Mouse (Mus musculus) embryonic fibroblast, embryonic 13.5 days (primary cell): ENCODE measurements around the gene Ces2g.

Experiments used
- CTCF ChIP-seq: IDR thresholded peaks from 2 replicates; pipeline ENCODE4 v1.5.1; 2011; ENCODE audit warnings: mild to moderate bottlenecking, control low read depth, low read length, moderate library complexity, borderline replicate concordance; ENCODE audit not compliant: insufficient read depth
- POLR2A ChIP-seq: IDR thresholded peaks from 2 replicates; pipeline ENCODE4 v1.6.1; 2011; ENCODE audit warnings: low read depth, mild to moderate bottlenecking, control low read depth, low read length, moderate library complexity

GRCm38 (mm10) chr8:104998191-104998590 is 36.7 kb downstream of the Ces2g start:
- TF ChIP-seq POLR2A = no peak
- no peak for TF ChIP-seq CTCF
